Mouse (Mus musculus): ENCODE results near the gene Lhfp. TPM values are rescaled to one million over a fixed set of nuclear protein-coding genes. Genes with fewer than 3 reads are reported as not detected.

The Lhfp gene
- polyA plus RNA-seq, 2 experiments from 2014 or later, result 0.42 TPM; not detected in 1

GRCm38 (mm10) chr3:53284023-53284422 lies 242.7 kb downstream of the Lhfp start:
- ATAC-seq, result no peak

- ATAC-seq, result no peak
Measured at GRCm38 (mm10) chr3:53284471-53285177, 243.3 kb downstream of the Lhfp start.

GRCm38 (mm10) chr3:53288662-53289061 lies 247.3 kb downstream of the Lhfp start:
- ATAC-seq, result no peak

- no peak for ATAC-seq
Measured at GRCm38 (mm10) chr3:53289589-53290219, 248.4 kb downstream of the Lhfp start.

GRCm38 (mm10) chr3:53291185-53291584 lies 249.9 kb downstream of the Lhfp start:
- no peak for ATAC-seq

GRCm38 (mm10) chr3:53291945-53292344 lies 250.6 kb downstream of the Lhfp start:
- no peak for ATAC-seq

- no peak for ATAC-seq
Measured at GRCm38 (mm10) chr3:53292474-53292873, 251.1 kb downstream of the Lhfp start.

DNA sequence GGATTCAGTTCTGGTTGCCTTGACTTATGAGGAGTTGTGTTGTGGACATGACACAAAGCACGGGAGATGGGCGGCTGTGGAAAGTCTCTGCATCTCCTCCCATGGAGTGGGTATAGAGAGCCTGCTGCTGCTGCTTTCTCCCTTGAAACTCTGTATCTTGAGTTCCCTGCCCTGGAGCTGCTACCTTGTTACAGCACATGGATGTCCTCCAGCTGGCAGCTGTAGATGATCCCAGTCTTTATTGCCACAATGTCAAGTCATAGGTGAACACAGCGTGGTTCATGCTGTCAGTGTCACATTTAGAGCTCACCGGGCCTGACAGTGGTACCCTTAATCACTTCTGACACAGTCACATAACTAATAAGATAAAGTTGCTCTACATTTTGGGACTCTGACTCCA lies 251.7 kb downstream of the Lhfp start:
- no peak for ATAC-seq

DNA sequence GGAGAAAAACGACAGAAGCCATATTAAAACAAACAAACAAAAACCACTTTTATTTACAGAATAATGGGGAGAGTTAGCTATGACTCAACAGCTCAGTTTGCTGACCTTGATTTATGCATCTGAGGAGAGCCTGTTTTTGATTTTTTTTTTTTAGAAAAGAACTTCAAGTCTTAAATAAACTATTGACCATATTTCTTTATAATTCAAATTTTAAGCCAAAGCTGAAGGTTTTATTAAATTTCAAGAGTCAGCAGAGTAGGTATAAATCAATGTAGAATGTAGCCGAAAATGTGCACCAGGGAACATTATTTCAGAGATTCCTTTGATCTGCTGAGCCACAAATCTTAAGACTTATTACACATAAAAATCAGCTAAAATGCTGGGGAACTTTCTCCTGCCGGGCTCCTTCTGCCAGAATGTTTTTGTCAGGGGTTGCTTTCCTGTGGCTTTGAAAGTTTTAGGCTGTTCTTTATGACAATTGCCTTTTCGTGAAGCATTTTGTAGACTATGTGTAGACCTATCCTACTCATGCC lies 252.6 kb downstream of the Lhfp start:
- no peak for ATAC-seq

DNA sequence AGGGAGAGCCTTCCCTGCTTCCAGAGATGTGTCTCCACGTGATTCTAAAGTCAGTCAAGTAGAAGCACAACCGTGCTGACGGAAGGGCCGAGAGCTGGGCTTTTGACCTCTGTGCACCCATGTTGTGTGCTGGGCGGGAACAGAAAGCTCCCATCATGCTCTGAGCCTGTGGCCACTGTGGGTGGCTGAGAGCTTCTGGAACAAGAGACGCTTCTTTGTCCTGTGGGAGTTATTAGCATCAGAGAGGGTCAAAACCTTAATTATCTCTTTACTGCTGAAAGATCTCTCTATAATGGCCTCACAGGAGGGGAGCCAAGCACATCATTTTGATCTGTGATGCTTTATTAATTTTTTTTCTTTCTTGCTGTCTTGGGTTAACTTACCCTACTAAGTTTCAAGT lies 253.5 kb downstream of the Lhfp start:
- no peak for ATAC-seq

DNA sequence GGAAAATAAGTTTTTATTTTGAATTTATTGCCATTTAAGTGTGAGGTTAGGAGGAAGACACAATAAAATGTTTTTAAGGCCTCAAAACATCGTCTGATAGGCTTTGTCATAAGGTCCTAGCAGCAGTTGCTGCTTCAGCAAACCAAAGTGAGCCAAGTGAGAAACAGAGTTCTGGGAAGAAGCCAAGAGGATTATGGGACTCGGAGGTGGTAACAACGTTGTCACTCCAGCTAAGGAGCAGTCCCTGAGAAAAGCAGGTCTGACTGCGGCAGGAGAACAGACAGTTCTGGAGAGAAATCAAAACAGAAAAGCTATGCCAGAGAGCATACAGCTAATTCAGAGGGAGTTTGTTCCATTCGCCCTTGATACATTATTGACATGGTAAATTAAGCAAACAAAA lies 260.5 kb downstream of the Lhfp start:
- no peak for ATAC-seq

GRCm38 (mm10) chr3:53304123-53304900 lies 263.0 kb downstream of the Lhfp start:
- no peak for ATAC-seq

- no peak for ATAC-seq
Measured at GRCm38 (mm10) chr3:53305860-53306259, 264.5 kb downstream of the Lhfp start.

DNA sequence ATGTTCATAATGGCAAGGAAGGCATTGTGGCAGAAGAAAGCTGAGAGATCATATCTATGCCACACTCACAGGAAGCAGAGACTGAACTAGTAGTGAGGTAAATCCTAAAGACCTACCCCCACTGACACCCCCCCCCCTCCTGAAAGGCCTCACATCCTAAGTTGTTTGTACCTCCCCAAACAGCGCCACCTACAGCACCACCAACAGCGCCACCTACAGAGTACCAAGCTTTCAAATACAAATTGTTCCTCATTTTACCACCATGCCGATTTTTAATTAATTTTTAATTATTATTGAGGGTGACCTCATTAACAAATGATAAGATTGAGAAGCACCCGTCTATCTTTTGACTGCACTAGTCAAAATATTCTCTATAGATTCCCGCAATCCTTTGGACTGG lies 267.3 kb downstream of the Lhfp start:
- no peak for ATAC-seq

- ATAC-seq, result no peak
Measured at GRCm38 (mm10) chr3:53310093-53310492, 268.8 kb downstream of the Lhfp start.

- no peak for ATAC-seq
Measured at GRCm38 (mm10) chr3:53310615-53311014, 269.3 kb downstream of the Lhfp start.

Other genes with a start within 250 kb of the Lhfp start
- gene Cog6, start 24.3 kb upstream of the Lhfp start, polyA plus RNA-seq (2017; shearing (Covaris generic)), result 10 to 100 TPM; 17.4 to 19.5 TPM